Mouse (Mus musculus) neural tube, embryonic 13.5 days (tissue): ENCODE measurements around the gene Ctf2. TPM values are rescaled to one million over a fixed set of nuclear protein-coding genes. Genes with fewer than 3 reads are reported as not detected.

Experiments
- ATAC-seq: fragments of 200-750 bp; cut with Nextera tagmentation; 2 replicates; pipeline ENCODE4 v1.8.0; 2017; ENCODE audit warnings: low read depth, mild to moderate bottlenecking, moderate TSS enrichment, moderate library complexity
- H3K27ac ChIP-seq: fragments of 300-500 bp; sonication (generic); replicated peaks from 2 replicates; pipeline ENCODE4 v1.5.1; 2015; ENCODE audit warnings: moderate library complexity, mild to moderate bottlenecking, inconsistent platforms
- H3K27me3 ChIP-seq: fragments of 300-500 bp; sonication (generic); 2 replicates; pipeline ENCODE4 v1.6.1; 2015; ENCODE audit warnings: mild to moderate bottlenecking, inconsistent platforms
- H3K36me3 ChIP-seq: fragments of 300-500 bp; sonication (generic); 2 replicates; pipeline ENCODE4 v1.6.1; 2015; ENCODE audit warnings: mild to moderate bottlenecking, inconsistent platforms
- H3K4me1 ChIP-seq: fragments of 300-500 bp; sonication (generic); replicated peaks from 2 replicates; pipeline ENCODE4 v1.6.1; 2015; ENCODE audit warnings: inconsistent platforms
- H3K4me2 ChIP-seq: fragments of 300-500 bp; sonication (generic); 2 replicates; pipeline ENCODE4 v1.6.1; 2015; ENCODE audit warnings: inconsistent platforms, mild to moderate bottlenecking, moderate library complexity
- H3K4me3 ChIP-seq: fragments of 300-500 bp; sonication (generic); 2 replicates; pipeline ENCODE4 v1.5.1; 2015; ENCODE audit warnings: mild to moderate bottlenecking, inconsistent platforms
- H3K9ac ChIP-seq: fragments of 300-500 bp; sonication (generic); 2 replicates; pipeline ENCODE4 v1.6.1; 2015; ENCODE audit warnings: moderate library complexity, mild to moderate bottlenecking, inconsistent platforms
- H3K9me3 ChIP-seq: fragments of 300-500 bp; sonication (generic); 2 replicates; pipeline ENCODE4 v1.6.1; 2016; ENCODE audit warnings: inconsistent platforms
- WGBS: fragments of 180-500 bp; shearing (Covaris S2); methylation state at CpG from one replicate; pipeline ENCODE4 v1.1.7; 2015; 5-methylcytosine and 5-hydroxymethylcytosine counted together
- microRNA counts: library from miRNA; unstranded; fragments of <30 nt; microRNA quantifications from one replicate; lab custom pipeline; 2016
- microRNA-seq: library from miRNA; unstranded; fragments of <30 nt; microRNA quantifications from one replicate; pipeline ENCODE4, GENCODE M21; 2016
- polyA plus RNA-seq: library from polyadenylated mRNA; unstranded; fragments of >200 nt; fragmentation: Nextera tagmentation; extraction: Ambion mirVana; gene quantifications from 2 replicates; pipeline ENCODE4 v1.2.1, GENCODE M21; 2015

The Ctf2 gene
- polyA plus RNA-seq, 1 experiment from 2014 or later, result not detected

DNA sequence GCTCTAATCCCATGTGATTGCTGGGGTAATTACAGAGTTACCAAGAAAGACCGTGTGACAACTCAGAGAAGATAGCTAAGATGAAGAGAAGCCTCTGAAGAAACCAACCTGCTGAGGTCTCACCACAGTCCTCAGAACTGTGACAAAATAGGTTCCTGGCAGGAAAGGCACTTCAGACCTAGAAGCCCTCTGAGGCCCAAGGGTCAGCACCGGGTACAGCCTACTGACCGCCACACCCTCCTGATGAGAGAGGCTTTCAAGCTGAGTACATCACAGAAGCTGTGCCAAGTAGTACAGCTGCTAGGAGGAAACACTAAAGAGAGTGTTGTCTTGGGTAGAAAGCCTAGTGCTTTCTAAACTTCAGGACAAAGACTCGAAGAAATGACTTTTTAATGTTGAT is 59.2 kb downstream of the Ctf2 start:
- Histone ChIP-seq H3K4me1 (peaks cover 6% of the 10 kb centered on the region), H3K27me3 (no peaks in the 10 kb centered on the region), H3K4me3 (no peak overlapping the region), H3K9ac (no peak overlapping the region), H3K36me3 (0 out of 2 replicates have a peak, but pooled peaks cover 6% of the 10 kb centered on the region), H3K9me3 (no peaks in the 10 kb centered on the region), H3K27ac (no peak overlapping the region), H3K4me2 (no peak overlapping the region)
- 76% methylated on average over 4 of the region's 4 CpGs for WGBS
- no peak for ATAC-seq

DNA sequence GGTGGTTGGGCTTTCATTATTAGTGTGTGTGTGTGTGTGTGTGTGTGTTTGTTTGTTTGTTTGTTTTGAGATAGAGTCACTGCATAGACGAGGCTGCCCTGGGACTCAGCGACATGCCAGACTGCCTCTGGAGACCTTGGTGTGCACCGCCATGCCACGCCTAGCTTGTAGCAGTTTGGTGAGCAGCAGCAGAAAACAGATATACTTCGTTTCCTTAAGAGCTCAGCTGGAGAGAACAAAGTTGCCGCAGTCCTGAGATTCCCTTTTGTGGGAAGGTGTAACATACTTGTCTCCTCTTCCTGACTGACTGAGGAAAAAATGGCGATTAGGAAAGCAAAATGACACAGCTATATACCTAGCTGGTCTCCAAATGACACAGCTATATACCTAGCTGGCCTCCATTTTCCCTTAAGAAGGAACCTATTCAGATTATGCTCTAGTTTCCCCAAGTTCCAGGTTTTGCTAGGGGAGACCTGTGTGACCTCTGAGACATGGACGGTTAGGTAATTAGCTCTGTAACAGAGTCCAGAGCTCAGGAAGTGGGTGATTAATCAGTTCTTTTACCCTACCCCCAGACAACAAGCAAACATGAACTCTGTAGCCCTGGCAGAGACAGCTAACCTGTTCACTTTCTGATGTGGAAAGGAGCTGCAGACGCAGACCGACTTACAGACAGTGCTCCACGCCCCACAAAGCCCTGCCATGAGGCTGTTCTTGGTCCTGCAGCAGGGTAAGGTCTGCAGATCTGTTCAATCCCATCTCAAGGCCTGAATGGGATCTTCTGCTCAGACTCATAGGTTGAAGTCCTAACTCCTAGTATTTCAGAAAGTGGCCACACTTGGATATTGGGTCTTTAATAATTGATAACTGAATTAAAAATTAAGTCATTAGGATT is 59.8 kb downstream of the Ctf2 start:
- Histone ChIP-seq H3K27me3 (no peaks in the 10 kb centered on the region), H3K9me3 (no peaks in the 10 kb centered on the region), H3K4me1 (peaks cover 6% of the 10 kb centered on the region), H3K4me3 (no peak overlapping the region), H3K27ac (no peak overlapping the region), H3K9ac (no peak overlapping the region), H3K36me3 (0 out of 2 replicates have a peak, but pooled peaks cover 6% of the 10 kb centered on the region), H3K4me2 (no peak overlapping the region)
- 84% methylated on average over 11 of the region's 11 CpGs for WGBS
- no peak for ATAC-seq

MicroRNA genes within 50 kb of the gene (microRNA counts, 519-probe panel; counts per million panel counts)
- microRNA mmu-miR-762 (lab: Ali Mortazavi, UCI), result 1,674 counts per million, percentile 10 among the panel's probes with 10 or more counts

Small RNA genes lying within 50 kb of the gene (microRNA-seq; reads per million reads assigned to microRNA genes)
- not detected for gene Mir762

Other genes starting within 250 kb of the Ctf2 start
- gene Srcap, start 220.2 kb downstream of the Ctf2 start, polyA plus RNA-seq, result 50.1 and 56.1 TPM in 2 replicates
- 15.7 and 16.6 TPM in 2 replicates for gene Gm42715, start 212.6 kb downstream of the Ctf2 start, polyA plus RNA-seq
- gene Tmem265, start 170.8 kb downstream of the Ctf2 start, polyA plus RNA-seq, result 4.5 and 4.8 TPM in 2 replicates
- 59.1 and 62.8 TPM in 2 replicates for gene Phkg2, start 158.8 kb downstream of the Ctf2 start, polyA plus RNA-seq
- gene Ccdc189, start 143.6 kb downstream of the Ctf2 start, polyA plus RNA-seq, result 9.2 and 11.2 TPM in 2 replicates
- 43.5 and 48.3 TPM in 2 replicates for gene Rnf40, start 143.4 kb downstream of the Ctf2 start, polyA plus RNA-seq
- gene Zfp629, start 116.4 kb downstream of the Ctf2 start, polyA plus RNA-seq, result 22.8 and 23.1 TPM in 2 replicates
- 41.2 and 44.9 TPM in 2 replicates for gene Bcl7c, start 23.2 kb downstream of the Ctf2 start, polyA plus RNA-seq
- 4.5 and 4.9 TPM in 2 replicates for gene Ctf1, start 19.4 kb downstream of the Ctf2 start, polyA plus RNA-seq
- gene Fbxl19, start 12.4 kb upstream of the Ctf2 start, polyA plus RNA-seq, result 8.0 and 8.8 TPM in 2 replicates
- 9.7 and 9.9 TPM in 2 replicates for gene Orai3, start 37.6 kb upstream of the Ctf2 start, polyA plus RNA-seq
- 19.0 and 20.9 TPM in 2 replicates for gene Setd1a, start 44.5 kb upstream of the Ctf2 start, polyA plus RNA-seq
- not detected in 2 replicates for gene Gm49388, start 53.4 kb upstream of the Ctf2 start, polyA plus RNA-seq
- gene Hsd3b7, start 68.4 kb upstream of the Ctf2 start, polyA plus RNA-seq, result 9.5 and 9.8 TPM in 2 replicates
- 18.9 and 25.4 TPM in 2 replicates for gene Stx4a, start 92.1 kb upstream of the Ctf2 start, polyA plus RNA-seq
- 38.4 and 39.8 TPM in 2 replicates for gene Stx1b, start 92.4 kb upstream of the Ctf2 start, polyA plus RNA-seq
- gene Zfp646, start 144.1 kb upstream of the Ctf2 start, polyA plus RNA-seq, result 10.2 and 12.0 TPM in 2 replicates
- gene Zfp668, start 144.7 kb upstream of the Ctf2 start, polyA plus RNA-seq, result 32.5 and 35.1 TPM in 2 replicates
- gene Prss53, start 158.8 kb upstream of the Ctf2 start, polyA plus RNA-seq, result 0.70 and 0.87 TPM in 2 replicates
- gene Gm21974, start 163.3 kb upstream of the Ctf2 start, polyA plus RNA-seq, result not detected in 2 replicates
- gene Vkorc1, start 163.5 kb upstream of the Ctf2 start, polyA plus RNA-seq, result 73.8 and 77.6 TPM in 2 replicates
- 55.3 and 64.4 TPM in 2 replicates for gene Bckdk, start 171.9 kb upstream of the Ctf2 start, polyA plus RNA-seq
- 47.1 and 55.8 TPM in 2 replicates for gene Kat8, start 180.3 kb upstream of the Ctf2 start, polyA plus RNA-seq
- gene Prss8, start 197.9 kb upstream of the Ctf2 start, polyA plus RNA-seq, result 0.18 and 0.58 TPM in 2 replicates
- gene Prss36, start 214.6 kb upstream of the Ctf2 start, polyA plus RNA-seq, result 13.7 and 14.8 TPM in 2 replicates
- 376 and 434 TPM in 2 replicates for gene Fus, start 235.3 kb upstream of the Ctf2 start, polyA plus RNA-seq